Mouse (Mus musculus) CD4-positive, CD25-positive, alpha-beta regulatory T cell, adult 2 months (primary cell): ENCODE data around the gene Cacna2d4.

Experiments used
- DNase-seq: peaks from one replicate; pipeline ENCODE4 v3.0.0-alpha.2; 2012; ENCODE audit warnings: low read depth, low spot score

Gene Cacna2d4

DNA sequence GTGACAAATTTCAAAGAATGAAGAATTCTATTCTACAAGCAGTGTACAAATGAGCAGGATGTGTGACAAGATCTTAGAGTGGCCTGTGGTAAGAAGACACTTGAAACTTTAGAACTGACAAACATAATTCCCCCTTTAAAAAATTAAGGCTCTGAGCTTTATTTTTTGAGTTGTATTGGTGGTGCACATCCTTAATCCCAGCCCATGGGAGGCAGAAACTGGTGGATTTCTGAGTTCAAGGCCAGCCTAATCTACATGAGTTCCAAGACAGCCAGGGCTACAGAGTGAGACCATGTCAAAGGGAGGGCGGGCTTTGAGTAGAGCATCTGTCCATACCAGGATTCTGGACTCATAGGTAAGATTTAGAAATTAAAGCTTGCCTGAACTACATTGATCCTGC, 150.5 kb downstream of the Cacna2d4 start:
- DNase-seq = peak; percentile 38

DNA sequence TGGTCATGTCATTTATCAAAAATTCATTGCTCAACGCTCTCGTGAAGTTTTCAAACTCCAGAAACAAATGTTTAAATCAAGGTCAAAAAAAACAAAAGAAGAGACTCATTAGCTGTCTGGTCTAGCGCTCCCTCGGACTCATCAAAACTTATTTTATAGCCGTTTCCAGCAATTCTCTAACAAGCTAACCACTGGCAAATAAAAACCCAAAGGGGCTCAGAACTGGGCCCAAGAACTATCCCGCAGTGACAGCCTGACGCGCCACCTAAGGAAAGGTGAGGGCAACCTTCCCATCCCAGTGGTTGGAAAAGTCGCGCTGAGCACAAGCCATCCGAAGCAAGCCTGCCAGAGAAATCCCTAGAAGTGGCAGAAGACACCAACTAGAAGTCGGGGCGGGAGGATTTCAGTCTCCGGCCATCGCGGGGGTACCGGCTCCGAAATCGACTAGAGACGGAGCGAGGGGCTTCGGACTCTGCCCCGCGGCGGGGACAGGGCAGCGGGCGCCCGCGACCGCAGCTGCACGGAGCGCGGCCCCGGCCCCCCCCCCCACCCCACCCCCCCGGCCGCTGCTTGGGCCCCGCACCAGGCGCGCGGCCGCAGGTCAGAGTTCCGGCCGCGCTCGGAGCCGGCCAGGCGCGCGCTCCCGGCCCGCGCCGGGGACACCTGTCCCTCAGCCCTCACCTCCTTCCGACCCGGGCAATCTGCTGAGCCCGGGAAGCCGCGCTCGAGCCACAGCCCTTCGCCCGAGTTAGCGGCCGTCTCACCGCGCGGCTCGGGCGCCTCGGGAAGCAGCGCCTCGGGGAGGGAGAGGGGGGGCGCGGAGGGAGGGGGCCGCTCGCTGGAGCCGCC, 151.7 kb downstream of the Cacna2d4 start:
- DNase-seq = peak; percentile 44

DNA sequence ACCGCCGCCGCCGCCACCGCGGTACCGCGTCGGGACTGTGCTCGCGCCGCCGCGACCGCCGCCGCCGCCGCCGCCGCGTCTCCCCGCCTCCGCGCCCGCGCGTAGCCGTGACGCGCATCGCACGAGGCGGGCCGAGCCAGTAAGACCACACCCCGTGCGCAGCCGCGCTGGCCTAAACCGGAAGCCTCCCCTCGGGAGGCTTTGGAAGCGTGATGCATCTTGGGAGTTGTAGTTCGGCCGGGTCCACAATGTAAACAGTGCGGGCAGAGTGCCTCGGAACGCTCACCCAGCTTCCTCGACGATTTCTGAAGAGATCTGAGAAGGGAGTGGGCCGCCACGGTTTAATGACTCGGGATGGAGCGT, 152.3 kb downstream of the Cacna2d4 start:
- DNase-seq = peak; percentile 98

DNA sequence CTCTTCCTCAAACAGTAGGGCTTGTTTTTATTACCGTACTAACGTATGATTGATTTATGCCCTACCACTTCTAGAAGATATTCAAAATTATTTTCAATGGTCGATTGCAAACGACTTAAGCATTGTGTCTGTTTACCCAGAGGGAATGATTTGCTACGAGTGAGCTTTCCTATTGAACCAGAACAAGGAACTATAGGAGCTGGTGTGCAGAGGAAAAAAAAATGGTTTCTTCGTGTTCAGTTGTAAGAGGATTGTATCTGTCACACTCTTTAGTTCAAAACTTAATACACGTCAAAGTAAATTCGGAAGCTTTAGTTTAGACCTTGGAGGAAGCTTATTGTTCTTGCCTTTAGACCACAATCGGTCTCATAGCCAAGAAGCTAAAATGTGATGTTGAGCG, 152.8 kb downstream of the Cacna2d4 start:
- DNase-seq = no peak

DNA sequence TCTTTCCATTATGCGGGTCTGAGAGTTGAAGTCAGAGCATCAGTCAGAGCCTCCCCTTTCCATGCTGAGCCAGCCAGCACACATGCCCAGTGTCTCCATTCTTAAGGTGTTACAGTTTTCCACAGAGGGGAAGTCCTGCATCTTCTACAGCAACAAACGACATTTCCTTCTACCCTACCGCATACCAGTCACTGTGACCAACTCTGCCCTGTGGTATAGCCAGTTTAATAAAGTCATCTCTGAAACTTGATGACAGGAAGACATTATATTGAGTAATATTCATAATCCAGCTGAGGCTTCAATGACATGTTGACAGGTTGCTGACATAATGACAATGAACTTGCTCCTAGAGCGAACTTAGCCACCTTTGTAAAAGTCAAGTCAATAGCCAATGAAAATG, 154.4 kb downstream of the Cacna2d4 start:
- no peak for DNase-seq

DNA sequence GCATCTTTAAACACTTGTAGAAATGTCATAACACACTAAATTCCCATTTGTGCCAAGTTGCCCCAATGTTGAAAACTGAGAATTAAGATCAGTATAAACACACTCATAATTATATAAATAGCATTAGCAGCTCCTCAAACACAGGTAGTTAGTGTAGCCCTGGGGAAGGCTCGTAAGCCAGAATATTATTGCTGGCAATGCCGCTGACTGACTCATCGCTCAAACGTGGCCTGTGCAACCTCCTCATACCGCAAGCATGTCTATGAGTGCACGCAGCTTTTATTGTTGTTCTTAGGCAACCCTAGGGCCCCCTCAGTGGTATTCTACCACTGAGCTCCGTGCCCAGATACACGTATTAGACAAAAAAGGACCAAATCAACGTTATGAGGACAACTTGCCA, 156.5 kb downstream of the Cacna2d4 start:
- no peak for DNase-seq

DNA sequence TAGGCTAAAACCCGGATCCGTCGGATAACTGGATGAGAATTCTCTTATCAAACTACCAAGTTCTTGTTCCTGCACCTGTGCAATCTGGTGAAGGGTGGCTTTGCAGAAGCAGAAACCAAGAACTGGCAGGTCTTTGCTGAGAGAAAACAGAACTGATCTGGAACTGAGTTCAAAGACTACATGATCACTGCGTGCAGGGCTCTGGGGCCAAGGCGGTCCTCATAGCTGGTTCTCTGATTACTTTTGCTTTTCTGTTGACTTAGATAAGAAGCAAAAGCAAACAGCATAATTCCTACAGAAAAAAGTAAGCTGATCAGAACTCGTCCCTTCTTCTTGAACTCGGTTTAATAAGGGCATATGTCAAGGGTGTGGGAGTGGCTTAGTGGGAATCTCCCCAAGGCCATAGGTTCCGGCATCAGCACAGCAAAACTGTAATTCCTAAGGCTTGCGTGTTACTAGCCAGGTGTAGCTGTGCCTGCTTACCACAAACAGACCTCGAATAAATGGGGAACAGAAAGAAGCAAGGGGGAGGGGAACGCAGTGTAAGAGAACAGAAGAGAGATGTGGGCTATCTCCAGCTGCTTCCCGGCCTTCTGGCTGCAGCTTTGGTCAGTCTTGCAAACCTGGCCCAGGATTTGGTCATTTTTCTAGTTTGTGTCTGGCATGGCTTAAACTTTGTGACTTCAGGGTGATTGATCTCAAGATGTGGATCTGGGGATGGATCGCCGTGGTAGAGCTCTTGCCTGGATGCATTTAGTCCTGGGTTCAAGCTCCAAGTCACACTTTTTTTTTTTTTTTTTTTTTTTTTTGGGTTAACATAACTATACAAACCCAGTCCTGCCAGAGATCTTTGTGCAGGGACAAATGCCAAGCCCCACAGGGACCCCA, 159.3 kb downstream of the Cacna2d4 start:
- peak; percentile 59 for DNase-seq

DNA sequence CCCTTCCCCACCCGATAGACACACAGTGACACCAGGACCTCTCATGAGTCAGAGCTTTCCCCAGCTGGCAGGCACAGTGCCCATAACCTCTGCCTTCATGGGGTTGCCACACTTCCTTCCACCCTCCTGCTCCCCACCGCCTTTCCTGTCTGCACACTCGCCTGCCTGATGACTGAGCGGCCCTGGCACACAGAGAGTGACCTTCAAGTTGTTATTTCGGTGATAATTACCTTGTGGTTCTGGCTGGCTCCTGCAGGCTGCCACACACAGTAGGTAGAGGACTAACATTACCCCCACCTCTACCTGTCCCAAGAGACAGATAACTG, 159.9 kb downstream of the Cacna2d4 start:
- peak; percentile 63 for DNase-seq

DNA sequence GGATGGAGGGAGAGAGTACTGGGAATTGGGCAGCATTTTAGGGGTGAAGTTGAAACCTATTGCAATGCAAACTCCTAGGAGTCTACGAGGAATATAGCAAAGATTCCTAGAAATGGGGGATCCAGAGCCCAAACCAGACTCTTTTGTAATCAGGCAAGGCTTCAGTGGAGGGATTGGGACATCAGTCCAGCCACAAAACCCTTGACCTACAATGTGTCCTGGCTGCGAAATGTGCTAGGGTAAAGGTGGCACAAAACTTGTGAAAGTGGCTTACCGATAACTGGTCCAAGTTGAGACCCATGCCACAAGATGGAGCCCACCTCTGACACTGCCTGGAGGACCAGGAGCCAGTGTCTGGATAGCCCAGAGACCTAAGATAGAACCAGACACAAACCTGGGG, 163.0 kb downstream of the Cacna2d4 start:
- no peak for DNase-seq

DNA sequence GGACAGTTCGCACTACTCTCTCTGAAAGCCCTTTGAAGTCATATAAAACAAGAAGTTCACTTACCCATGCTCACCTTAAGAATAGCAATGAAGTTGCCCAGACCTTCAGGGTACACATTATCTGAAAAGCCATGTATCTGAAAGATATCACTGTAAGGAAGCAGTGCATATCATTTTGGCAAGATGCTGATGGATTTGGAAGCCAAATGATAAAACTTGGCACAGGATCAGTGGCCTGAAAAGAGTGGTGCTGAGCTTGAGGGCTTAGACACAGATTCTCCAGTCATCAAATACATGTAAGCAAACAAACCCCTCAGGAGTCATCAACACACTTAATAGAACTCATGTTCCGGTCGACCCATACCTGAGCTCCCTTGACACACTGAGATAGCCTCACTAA, 164.3 kb downstream of the Cacna2d4 start:
- no peak for DNase-seq

DNA sequence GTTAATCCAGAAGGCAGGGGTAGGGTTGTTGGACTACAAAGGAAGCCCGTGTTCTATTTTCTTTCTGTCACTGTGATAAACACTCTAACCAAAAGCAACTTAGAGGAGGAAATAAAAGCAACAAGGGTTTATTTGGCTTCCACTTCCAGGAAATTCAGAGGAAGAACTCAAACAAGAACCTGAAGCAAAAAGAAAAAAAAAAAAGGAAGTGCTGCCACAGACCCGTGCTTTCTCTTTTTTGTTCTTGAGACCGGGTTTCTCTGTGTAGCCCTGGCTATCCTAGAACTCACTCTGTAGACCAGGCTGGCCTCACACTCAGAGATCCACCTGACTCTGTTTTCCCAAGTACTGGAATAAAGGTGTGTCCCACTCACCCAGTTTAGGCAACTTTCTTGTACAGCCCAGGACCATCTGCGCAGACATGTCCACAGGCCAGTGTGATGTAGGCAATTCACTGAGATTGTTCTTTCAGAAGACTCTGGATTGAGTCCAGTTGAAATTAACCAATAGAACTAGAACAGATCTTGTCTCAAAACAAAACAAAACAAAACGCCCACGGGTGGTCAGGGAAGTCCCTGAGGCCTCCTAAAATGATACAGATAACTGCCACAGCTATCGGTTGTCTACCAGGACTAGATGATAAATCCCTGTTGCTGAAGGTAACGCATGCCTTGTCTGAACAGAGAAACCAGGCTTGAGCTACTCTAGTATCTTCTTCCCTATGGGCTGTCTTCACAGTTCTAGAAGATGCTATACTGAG, 165.4 kb downstream of the Cacna2d4 start:
- peak; percentile 34 for DNase-seq
